Mouse (Mus musculus): Measurements from ENCODE around the gene Surf2. TPM values are rescaled to one million over a fixed set of nuclear protein-coding genes. Genes with fewer than 3 reads are reported as not detected.
"Not testable (repeated sequence)": the region's sequence is repeated elsewhere in the genome, so short reads cannot be mapped to it uniquely, and the experiment has no call there.

The Surf2 gene
- 43.1 and 48.2 TPM in 2 replicates for polyA plus RNA-seq (2012; rRNA removed)

GRCm38 (mm10) chr2:26915927-26916728, at the start of gene Surf2, which contains the start of gene Surf1:
TSS of gene Surf2 (plus strand) at chr2:26916367.
TSS of gene Surf1 (minus strand) at chr2:26916530.
- peak; percentile 62 for DNase-seq (ENCODE audit: low spot score)

- no peak for DNase-seq (ENCODE audit: low spot score)
Observed at GRCm38 (mm10) chr2:26870666-26871065, 45.5 kb upstream of the Surf2 start.

- DNase-seq (ENCODE audit: low spot score): no peak
Observed at GRCm38 (mm10) chr2:26878571-26878970, 37.6 kb upstream of the Surf2 start.

- not testable (repeated sequence) for DNase-seq (ENCODE audit: low spot score)
Observed at GRCm38 (mm10) chr2:26885541-26885940, 30.6 kb upstream of the Surf2 start.

DNA sequence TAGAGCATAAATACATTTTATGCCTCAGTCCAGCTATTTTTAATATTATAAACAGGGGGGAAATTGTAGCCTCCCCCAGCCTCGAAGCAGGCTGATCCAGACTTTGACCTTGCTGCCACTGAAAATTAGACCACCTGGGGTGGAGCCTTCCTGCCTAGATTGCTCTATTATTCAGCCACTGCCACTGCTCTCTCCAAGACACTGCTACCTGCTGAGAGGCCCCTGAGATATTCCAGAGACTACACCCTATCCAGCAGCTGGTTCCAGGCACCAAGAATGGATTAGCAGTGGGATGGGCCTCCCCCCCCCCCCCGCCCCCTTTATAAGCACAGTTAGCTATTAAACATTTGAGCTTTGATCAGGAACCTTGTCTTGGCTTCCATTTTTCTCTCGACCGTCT, 30.0 kb upstream of the Surf2 start:
- not testable (repeated sequence) for DNase-seq (ENCODE audit: low spot score)

- DNase-seq (ENCODE audit: low spot score): no peak
Observed at GRCm38 (mm10) chr2:26895898-26896297, 20.3 kb upstream of the Surf2 start.

DNA sequence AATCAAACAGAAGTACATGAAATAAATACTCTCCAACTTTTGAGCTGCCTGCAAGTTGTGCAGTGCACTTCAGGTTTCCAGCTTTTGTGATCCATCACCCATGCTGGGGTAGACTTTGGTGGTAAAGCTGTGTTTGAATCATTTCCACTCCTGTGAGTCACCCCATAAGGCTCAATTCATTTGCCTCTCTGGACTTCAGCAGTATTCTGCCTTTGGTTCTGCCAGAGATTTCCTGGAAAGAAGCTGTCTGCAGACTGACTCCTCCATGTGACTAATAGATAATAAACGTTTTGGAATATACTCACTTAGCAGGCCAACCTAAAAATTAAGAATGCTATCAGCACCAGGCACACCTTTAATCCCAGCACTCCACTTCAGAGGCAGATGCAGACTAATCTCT, 15.4 kb upstream of the Surf2 start:
- no peak for DNase-seq (ENCODE audit: low spot score)

DNA sequence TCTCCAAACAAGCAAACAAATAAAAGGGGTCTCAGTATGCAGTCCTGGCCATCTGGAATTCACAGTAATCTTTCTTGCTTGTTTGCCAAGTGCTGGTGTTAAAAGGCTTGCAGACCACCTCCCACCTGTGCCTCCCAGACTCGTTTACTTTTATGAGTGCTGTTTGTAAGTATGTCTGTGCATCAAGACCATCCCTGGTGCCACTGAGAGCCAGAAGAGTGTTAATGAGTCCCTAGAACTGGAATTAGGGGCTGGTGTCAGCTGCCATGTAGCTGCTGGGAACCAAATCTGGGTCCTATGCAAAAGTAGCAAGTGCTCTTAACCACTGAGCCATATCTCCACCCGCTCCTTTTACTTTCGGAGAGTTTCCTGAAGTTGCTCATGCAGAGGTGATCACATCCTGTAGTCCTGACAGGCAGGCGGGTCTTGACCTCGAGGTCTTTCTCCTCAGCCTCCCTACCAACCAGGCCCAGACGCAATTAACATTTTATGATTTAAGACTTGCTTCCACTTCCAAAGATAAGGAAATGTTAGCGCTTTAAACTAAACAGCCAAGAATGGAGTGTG, 14.2 kb upstream of the Surf2 start:
- DNase-seq (ENCODE audit: low spot score): no peak

DNA sequence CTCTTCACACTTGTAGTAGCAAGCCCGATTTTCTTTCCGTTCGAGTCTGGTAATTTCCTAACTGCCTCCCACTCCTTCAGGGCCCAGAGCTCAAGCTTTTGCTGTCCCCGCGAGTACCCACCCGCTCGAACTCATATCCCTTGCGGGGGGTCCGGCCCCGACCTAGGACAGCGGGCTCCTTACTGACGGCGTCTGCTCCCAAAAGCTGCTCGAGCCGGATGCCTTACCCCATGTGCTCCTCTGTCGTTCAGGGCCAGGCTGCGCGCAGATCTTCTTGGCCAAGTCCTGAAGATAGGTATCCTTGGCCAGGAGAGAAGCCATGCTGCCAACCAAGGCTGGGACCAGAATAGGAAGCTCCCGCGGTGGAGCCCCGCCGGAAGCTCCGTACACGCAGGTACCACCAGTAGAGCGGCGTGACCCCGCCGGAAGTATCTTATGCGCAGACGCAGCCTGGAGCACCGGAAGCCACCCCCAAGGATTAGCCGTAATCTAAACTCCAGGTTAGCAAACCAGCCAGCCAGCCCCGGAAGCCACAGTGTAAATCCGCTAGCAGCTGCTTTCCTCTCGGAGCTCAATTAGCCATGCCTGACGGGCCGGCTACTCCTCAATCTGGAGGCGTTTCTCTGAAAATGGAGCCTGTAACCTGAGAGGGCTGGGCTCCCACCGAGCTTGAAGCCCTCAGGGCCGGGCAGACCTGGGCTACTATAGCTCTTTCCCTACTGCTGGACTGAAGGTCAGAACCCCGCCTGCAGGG, 13.5 kb upstream of the Surf2 start, which contains the start of gene Surf6:
Surf6 (minus strand) TSS at position 413 of the 754 bp plus-strand sequence.
- DNase-seq (ENCODE audit: low spot score): peak; percentile 86

DNA sequence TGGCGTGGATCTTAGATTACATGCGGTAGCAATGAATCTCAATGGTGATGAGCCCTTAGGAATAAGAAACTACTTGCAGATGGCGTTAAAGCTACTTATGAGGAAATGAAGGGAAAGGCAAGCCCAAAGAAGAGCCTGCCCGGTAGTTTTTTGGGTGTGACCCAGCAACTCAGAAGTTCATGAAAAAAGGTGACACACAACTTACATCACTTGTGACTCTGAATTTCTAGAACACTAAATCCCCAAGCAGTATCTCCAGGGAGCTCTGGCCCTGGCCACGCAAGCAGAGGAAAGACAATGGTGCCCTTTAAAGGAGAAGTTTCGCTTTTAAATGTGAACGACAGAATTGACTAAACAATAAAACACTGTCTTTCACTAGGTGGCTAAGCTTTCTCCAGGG, 12.9 kb upstream of the Surf2 start:
- no peak for DNase-seq (ENCODE audit: low spot score)

GRCm38 (mm10) chr2:26905936-26906335, 10.2 kb upstream of the Surf2 start:
- DNase-seq (ENCODE audit: low spot score): no peak

DNA sequence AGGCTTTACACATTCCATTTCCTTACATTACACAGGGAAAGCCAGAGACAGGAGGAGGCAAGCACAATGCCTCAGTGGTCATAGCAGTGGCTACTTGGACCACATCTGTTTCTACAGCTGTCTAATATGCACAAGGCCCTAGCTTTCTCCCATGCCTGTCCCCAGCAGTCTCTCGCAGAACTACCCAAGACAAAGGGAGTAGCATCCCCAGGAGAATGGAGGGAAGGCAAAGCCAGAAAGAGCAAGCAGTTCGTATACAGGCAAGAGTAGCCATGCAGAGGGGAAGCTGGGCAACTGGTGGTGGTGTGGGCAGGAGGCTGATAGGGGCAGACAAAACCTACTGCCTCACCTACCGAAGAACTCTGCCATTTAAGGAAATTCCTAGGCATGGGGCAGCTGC, 9.7 kb upstream of the Surf2 start:
- no peak for DNase-seq (ENCODE audit: low spot score)

DNA sequence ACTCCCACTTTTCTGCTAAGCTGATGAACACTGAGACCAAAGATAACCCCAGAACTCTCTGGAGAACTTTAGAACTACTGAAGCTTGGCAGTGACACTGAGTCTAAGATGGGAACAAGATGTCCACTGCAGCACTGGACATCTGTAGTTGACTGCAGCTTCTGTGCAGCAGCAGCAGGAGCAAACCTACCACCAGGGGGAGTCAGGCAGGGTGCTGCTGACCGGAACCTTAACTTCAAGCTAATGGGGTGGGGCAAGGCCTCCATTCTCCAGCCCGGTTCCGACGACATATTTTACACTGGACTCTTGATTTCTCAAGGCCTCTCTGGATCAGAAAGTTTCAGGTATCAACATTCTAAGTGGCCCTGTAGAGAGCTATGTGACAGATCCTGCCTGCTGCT, 9.1 kb upstream of the Surf2 start:
- peak; percentile 21 for DNase-seq (ENCODE audit: low spot score)

DNA sequence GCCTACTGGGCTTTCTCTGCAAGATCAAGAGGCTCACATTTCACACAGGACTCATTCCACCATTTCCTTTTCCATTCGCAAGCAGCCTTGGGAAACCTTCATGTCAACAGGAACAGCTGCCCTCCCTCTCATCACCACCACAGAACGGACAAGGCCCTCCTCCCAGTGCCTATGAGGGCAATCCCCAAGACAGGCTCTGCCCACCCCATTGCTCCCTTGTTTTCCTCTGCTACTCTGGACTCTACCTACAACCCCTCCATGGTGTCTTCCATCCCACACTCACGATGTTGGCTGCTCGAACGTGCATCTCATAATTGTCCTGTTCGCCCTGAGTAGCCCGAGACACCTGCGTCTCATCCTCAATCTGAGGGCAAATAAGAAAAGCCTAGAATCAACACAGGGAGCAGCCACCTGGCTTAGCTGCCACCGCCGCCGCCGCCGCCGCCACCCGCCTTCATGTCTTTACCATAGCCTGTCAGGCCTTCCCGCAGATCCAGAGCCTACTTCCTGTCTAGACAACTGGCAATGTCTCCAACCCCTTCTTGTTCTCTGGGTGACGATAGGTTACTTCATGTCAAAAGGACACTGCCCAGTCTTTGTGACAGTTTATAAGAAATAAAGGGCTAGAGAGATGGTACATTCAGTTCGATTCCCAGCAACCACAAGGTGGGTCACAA, 7.3 kb upstream of the Surf2 start:
- DNase-seq (ENCODE audit: low spot score): peak; percentile 18

DNA sequence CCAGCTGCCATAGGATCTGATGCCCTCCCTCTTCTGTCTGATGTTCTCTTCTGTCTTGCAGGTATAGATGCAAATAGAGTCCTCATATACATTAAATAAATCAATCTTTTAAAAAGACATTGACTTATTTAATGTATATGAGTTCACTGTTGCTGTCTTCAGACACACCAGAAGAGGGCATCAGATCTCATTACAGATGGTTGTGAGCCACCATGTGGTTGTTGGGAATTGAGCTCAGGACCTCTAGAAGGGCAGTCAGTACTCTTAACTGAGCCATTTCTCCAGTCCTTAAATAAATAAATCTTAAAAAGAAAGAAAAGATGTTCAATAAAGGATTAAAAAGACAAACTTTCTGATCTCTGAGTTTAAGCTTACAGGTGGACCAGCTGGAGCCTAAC, 6.8 kb upstream of the Surf2 start:
- DNase-seq (ENCODE audit: low spot score): no peak

- peak; percentile 99 for DNase-seq (ENCODE audit: low spot score)
Observed at GRCm38 (mm10) chr2:26910124-26910993, 5.8 kb upstream of the Surf2 start, which contains the start of the genes Med22 and Rpl7a. TSS of gene Med22 (minus strand) at chr2:26910677. TSS of gene Rpl7a (plus strand) at chr2:26910764.

GRCm38 (mm10) chr2:26910994-26911765, 5.0 kb upstream of the Surf2 start:
- no peak for DNase-seq (ENCODE audit: low spot score)

DNA sequence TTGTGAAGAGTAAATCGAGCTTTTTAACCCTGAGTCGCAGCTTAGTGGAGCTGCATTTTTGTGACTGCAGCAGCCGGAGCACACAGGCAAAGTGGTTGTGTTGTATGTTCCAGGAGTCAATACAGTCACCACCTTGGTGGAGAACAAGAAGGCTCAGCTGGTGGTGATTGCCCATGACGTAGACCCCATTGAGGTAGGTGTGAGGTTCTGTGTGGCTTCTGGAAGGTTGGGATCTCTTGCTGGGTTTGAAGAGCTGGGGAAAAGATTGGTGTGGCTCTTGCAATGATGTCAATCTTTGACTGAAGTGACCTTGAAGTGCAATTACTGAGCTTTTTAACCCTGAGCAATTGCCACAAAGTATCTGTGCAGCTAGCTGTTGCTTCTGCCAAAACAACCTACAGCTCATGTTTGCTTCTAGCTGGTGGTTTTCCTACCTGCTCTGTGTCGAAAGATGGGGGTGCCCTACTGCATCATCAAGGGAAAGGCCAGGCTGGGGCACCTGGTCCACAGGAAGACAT, 3.9 kb upstream of the Surf2 start:
- no peak for DNase-seq (ENCODE audit: low spot score)

GRCm38 (mm10) chr2:26913416-26914147, 2.6 kb upstream of the Surf2 start:
- DNase-seq (ENCODE audit: low spot score): no peak

Measured in urinary bladder, adult 2 months (tissue).